8 mouse cellular contexts compared by ENCODE assay signal in the genomic region with DNA sequence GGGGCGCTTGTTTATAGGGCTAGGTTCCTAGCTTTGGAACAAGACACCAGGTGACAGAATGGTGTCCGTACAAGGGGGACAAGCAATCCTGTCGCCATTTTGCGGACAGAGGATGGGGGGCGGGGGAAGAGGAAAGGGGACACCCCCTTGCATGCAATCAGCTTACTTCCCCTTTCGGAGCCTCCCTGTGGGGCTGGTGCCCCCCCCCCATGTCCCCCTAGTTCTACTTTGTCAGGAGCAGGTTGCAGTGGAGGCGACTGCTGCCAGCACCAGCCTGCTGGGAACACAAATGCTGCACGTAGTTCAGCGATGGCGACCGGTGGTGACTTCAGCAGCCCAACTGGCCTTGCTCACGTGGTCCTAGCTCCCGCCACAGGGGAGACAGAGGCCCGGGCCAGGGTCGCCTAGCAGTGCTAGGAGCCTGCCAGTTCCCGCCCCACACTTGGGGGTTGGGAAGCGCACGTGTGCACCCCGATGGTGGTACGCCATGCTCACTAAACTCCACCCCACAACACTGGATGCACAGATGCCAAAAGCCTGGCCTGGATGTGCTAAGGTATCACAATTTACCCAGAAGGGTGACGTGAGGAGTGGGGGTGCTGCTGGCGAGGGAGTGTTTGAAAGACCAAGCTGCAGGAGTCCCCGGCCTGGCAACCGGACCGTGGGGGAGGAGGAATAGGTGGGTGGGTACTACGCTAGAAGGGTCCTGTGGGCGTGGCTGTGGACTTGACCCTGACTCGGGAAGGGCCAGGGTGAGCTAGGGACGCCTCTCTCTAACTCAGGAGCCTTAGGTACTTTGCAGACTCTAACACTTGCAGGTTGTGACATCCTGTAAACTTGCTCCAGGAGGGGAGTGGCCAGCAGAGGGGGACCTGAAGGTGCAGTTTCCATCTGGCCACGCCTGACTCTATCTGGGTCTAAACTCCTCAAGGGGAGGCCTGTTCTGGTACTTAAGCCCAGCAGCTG. TPM values are rescaled to one million over a fixed set of nuclear protein-coding genes. Genes with fewer than 3 reads are reported as not detected.
DNase-seq lines count a peak whose midpoint lies in the region; ATAC-seq and TF ChIP-seq lines count a peak whose summit lies in the region.

No protein-coding gene starts in this region.

- TF ChIP-seq CTCF in kidney, postnatal 0 days (IDR thresholded peaks at IDR 0.05; ENCODE audit: low read depth): 0 out of 2 replicates have a peak, but pooled peaks have one; percentile 13
- TF ChIP-seq CTCF in kidney, adult 2 months (conservative IDR thresholded peaks at IDR 0.05; ENCODE audit: insufficient read depth, insufficient read length, low read depth, low read length): no peak

- DNase-seq in kidney, postnatal 0 days (ENCODE audit: low spot score): peak; percentile 47
- DNase-seq in kidney, adult 2 months: no peak
- peak; percentile 53 for DNase-seq in cerebellum, adult 8-10 months
- peak; percentile 62 for DNase-seq in retina, postnatal 1 day
- no peak for DNase-seq in urinary bladder, postnatal 36 days (ENCODE audit: low spot score in 2 of 2)
- DNase-seq in adrenal gland, postnatal 25 days: no peak

- H3K27me3 ChIP-seq in kidney, postnatal 0 days (ENCODE audit: insufficient read depth, low read length): no peaks in the 10 kb centered on the region
- no peaks in the 10 kb centered on the region for H3K27me3 ChIP-seq in kidney, adult 2 months (replicated peaks; ENCODE audit: control insufficient read depth, insufficient read depth, low read length)
- no peaks in the 10 kb centered on the region for H3K27me3 ChIP-seq in lung, embryonic 16.5 days (ENCODE audit: control insufficient read depth, insufficient read depth, low read depth, low read length)

- TF ChIP-seq POLR2A in kidney, adult 2 months (IDR thresholded peaks at IDR 0.05; ENCODE audit: low read depth, low read length): no peak

- no peak overlapping the region for H3K4me3 ChIP-seq in kidney, postnatal 0 days (replicated peaks; ENCODE audit: low read depth, low read length)
- H3K4me3 ChIP-seq in kidney, adult 2 months (ENCODE audit: insufficient read depth, low read depth, low read length): no peak overlapping the region
- peak overlapping the region; percentile 15 for H3K4me3 ChIP-seq in lung, embryonic 16.5 days (ENCODE audit: low read length)

- peak overlapping the region; percentile 52 for H3K9ac ChIP-seq in kidney, postnatal 0 days (ENCODE audit: low read depth, low read length)
- H3K9ac ChIP-seq in lung, embryonic 16.5 days (ENCODE audit: low read length): peak overlapping the region; percentile 57

- H3K36me3 ChIP-seq in kidney, postnatal 0 days (ENCODE audit: insufficient read depth, low read length): peaks cover 5% of the 10 kb centered on the region; the same call in 1 of the 2 replicates
- no peaks in the 10 kb centered on the region for H3K36me3 ChIP-seq in kidney, adult 2 months (ENCODE audit: control insufficient read depth, insufficient read depth, low read length)
- no peaks in the 10 kb centered on the region for H3K36me3 ChIP-seq in lung, embryonic 16.5 days (ENCODE audit: control insufficient read depth, insufficient read depth, low read length)

- H3K4me1 ChIP-seq in kidney, postnatal 0 days (replicated peaks; ENCODE audit: insufficient read depth, low read length): peaks cover 26% of the 10 kb centered on the region
- H3K4me1 ChIP-seq in kidney, adult 2 months (ENCODE audit: control insufficient read depth, insufficient read depth, low read length): 0 out of 2 replicates have a peak, but pooled peaks cover 6% of the 10 kb centered on the region
- peaks cover 35% of the 10 kb centered on the region for H3K4me1 ChIP-seq in lung, embryonic 16.5 days (replicated peaks; ENCODE audit: control insufficient read depth, insufficient read depth, low read length)

- no peaks in the 10 kb centered on the region for H3K9me3 ChIP-seq in kidney, postnatal 0 days (replicated peaks; ENCODE audit: low read length)
- H3K9me3 ChIP-seq in lung, embryonic 16.5 days (ENCODE audit: control insufficient read depth, low read length): no peaks in the 10 kb centered on the region

- 21% methylated on average over 30 of the region's 30 CpGs for WGBS in kidney, postnatal 0 days
- 44% methylated on average over 30 of the region's 30 CpGs for WGBS in kidney, adult 2 months
- 22% methylated on average over 30 of the region's 30 CpGs for WGBS in lung, embryonic 16.5 days

- H3K4me2 ChIP-seq in kidney, postnatal 0 days (ENCODE audit: low read length): peak overlapping the region; percentile 41
- H3K4me2 ChIP-seq in lung, embryonic 16.5 days (ENCODE audit: low read depth, low read length): peak overlapping the region; percentile 49

- H3K27ac ChIP-seq in kidney, postnatal 0 days: peak overlapping the region; percentile 54; the same call in 1 of the 2 replicates
- no peak overlapping the region for H3K27ac ChIP-seq in kidney, adult 2 months (ENCODE audit: insufficient read depth, low read depth, low read length)
- H3K27ac ChIP-seq in lung, embryonic 16.5 days (ENCODE audit: low read length): peak overlapping the region; percentile 58

- peak; percentile 6; the same call in 1 of the 2 replicates for ATAC-seq in kidney, postnatal 0 days (replicated peaks; ENCODE audit: low FRiP score, low read depth)
- peak; percentile 52 for ATAC-seq in granulocyte monocyte progenitor cell, adult 5-6 weeks (replicated peaks; ENCODE audit: poor library complexity, severe bottlenecking)
- ATAC-seq in lung, embryonic 16.5 days (ENCODE audit: low read depth): peak; percentile 17; the same call in 1 of the 2 replicates

RNA-seq across cellular contexts. Expression of gene Klf16, which starts 6.0 kb away (rescaled TPM):
- polyA plus RNA-seq in kidney, postnatal 0 days (2015; fragmentation: Nextera tagmentation; extraction: Ambion mirVana): 8.1 and 8.8 TPM in 2 replicates
- 8.7 and 10.7 TPM in 2 replicates for polyA plus RNA-seq in kidney, adult 2 months (2012; rRNA removed)
- 9.3 and 10.1 TPM in 2 replicates for total RNA-seq in granulocyte monocyte progenitor cell, adult 5-6 weeks (2014; fragmentation: Nextera tagmentation)
- total RNA-seq in granulocyte monocyte progenitor cell, adult 5-6 weeks (2017): 2.8 and 6.8 TPM in 2 replicates
- polyA plus RNA-seq in lung, embryonic 16.5 days (2015; fragmentation: Nextera tagmentation; extraction: Ambion mirVana): 8.2 and 8.3 TPM in 2 replicates
- total RNA-seq in adrenal gland, postnatal 25 days (2021): 9.6 and 14.8 TPM in 2 replicates

RNA-seq across cellular contexts. Expression of gene Rexo1, which starts 9.8 kb away (rescaled TPM):
- polyA plus RNA-seq in kidney, postnatal 0 days (2015; fragmentation: Nextera tagmentation; extraction: Ambion mirVana): 16.8 and 17.3 TPM in 2 replicates
- 28.7 and 37.9 TPM in 2 replicates for polyA plus RNA-seq in kidney, adult 2 months (2012; rRNA removed)
- 43.7 and 48.2 TPM in 2 replicates for total RNA-seq in granulocyte monocyte progenitor cell, adult 5-6 weeks (2014; fragmentation: Nextera tagmentation)
- total RNA-seq in granulocyte monocyte progenitor cell, adult 5-6 weeks (2017): 17.5 and 28.8 TPM in 2 replicates
- 20.6 and 22.1 TPM in 2 replicates for polyA plus RNA-seq in lung, embryonic 16.5 days (2015; fragmentation: Nextera tagmentation; extraction: Ambion mirVana)
- 57.4 and 63.5 TPM in 2 replicates for total RNA-seq in adrenal gland, postnatal 25 days (2021)

RNA-seq across cellular contexts. Expression of gene Abhd17a, which starts 19.0 kb away (rescaled TPM):
- 104 and 121 TPM in 2 replicates for polyA plus RNA-seq in kidney, postnatal 0 days (2015; fragmentation: Nextera tagmentation; extraction: Ambion mirVana)
- polyA plus RNA-seq in kidney, adult 2 months (2012; rRNA removed): 175 and 221 TPM in 2 replicates
- total RNA-seq in granulocyte monocyte progenitor cell, adult 5-6 weeks (2014; fragmentation: Nextera tagmentation): 27.7 and 36.2 TPM in 2 replicates
- 24.2 and 33.5 TPM in 2 replicates for total RNA-seq in granulocyte monocyte progenitor cell, adult 5-6 weeks (2017)
- polyA plus RNA-seq in lung, embryonic 16.5 days (2015; fragmentation: Nextera tagmentation; extraction: Ambion mirVana): 77.4 and 80.9 TPM in 2 replicates
- 87.8 and 100 TPM in 2 replicates for total RNA-seq in adrenal gland, postnatal 25 days (2021)

RNA-seq across cellular contexts. Expression of gene Scamp4, which starts 31.5 kb away (rescaled TPM):
- 80.7 and 87.2 TPM in 2 replicates for polyA plus RNA-seq in kidney, postnatal 0 days (2015; fragmentation: Nextera tagmentation; extraction: Ambion mirVana)
- polyA plus RNA-seq in kidney, adult 2 months (2012; rRNA removed): 96.0 and 98.2 TPM in 2 replicates
- 40.5 and 72.3 TPM in 2 replicates for total RNA-seq in granulocyte monocyte progenitor cell, adult 5-6 weeks (2014; fragmentation: Nextera tagmentation)
- total RNA-seq in granulocyte monocyte progenitor cell, adult 5-6 weeks (2017): 10.7 and 11.4 TPM in 2 replicates
- 78.8 and 81.8 TPM in 2 replicates for polyA plus RNA-seq in lung, embryonic 16.5 days (2015; fragmentation: Nextera tagmentation; extraction: Ambion mirVana)
- total RNA-seq in adrenal gland, postnatal 25 days (2021): 64.8 and 68.6 TPM in 2 replicates

RNA-seq across cellular contexts. Expression of gene Adat3, which starts 31.5 kb away (rescaled TPM):
- polyA plus RNA-seq in kidney, postnatal 0 days (2015; fragmentation: Nextera tagmentation; extraction: Ambion mirVana): 5.0 and 6.1 TPM in 2 replicates
- 3.4 and 4.4 TPM in 2 replicates for polyA plus RNA-seq in kidney, adult 2 months (2012; rRNA removed)
- 0.79 TPM in 1 of 2 replicates, not detected in the other for total RNA-seq in granulocyte monocyte progenitor cell, adult 5-6 weeks (2014; fragmentation: Nextera tagmentation)
- total RNA-seq in granulocyte monocyte progenitor cell, adult 5-6 weeks (2017): 0.34 and 0.67 TPM in 2 replicates
- 7.1 and 8.3 TPM in 2 replicates for polyA plus RNA-seq in lung, embryonic 16.5 days (2015; fragmentation: Nextera tagmentation; extraction: Ambion mirVana)
- total RNA-seq in adrenal gland, postnatal 25 days (2021): 3.5 and 5.6 TPM in 2 replicates

Comparison
In these comparisons a context has a peak if more than half of its experiments do, and no peak if none do; other contexts are left out.
1. DNase-seq: peak in kidney, postnatal 0 days (single experiment), cerebellum, adult 8-10 months (single experiment) and retina, postnatal 1 day (single experiment); none in kidney, adult 2 months (single experiment), urinary bladder, postnatal 36 days (0 of 2) and adrenal gland, postnatal 25 days (single experiment).
2. Peak in every context shown above with its lines, with median percentiles within 50 percentile points of each other: ATAC-seq.